Mouse (Mus musculus) olfactory bulb, adult 2 months (tissue): Measurements from ENCODE around the gene Ifi205.

Experiments used
- CTCF ChIP-seq: fragments of 200-500 bp; IDR thresholded peaks from 2 replicates; pipeline ENCODE4 v1.5.1; 2012; ENCODE audit warnings: low read depth, mild to moderate bottlenecking, low read length, moderate library complexity; ENCODE audit not compliant: insufficient read depth
- POLR2A ChIP-seq: fragments of 200-500 bp; IDR thresholded peaks from 2 replicates; pipeline ENCODE4 v1.6.1; 2012; ENCODE audit warnings: mild to moderate bottlenecking, low read depth, low read length, moderate library complexity; ENCODE audit not compliant: insufficient read depth

- no peak for TF ChIP-seq CTCF
- no peak for TF ChIP-seq POLR2A
Observed at GRCm38 (mm10) chr1:174066305-174066704, 34.7 kb upstream of the Ifi205 start, which contains the start of gene Olfr430.
